Mouse (Mus musculus): ENCODE results near the gene Cox6b2.
A peak's percentile ranks its signal among the peaks of the same experiment; 100 is the strongest.

DNA sequence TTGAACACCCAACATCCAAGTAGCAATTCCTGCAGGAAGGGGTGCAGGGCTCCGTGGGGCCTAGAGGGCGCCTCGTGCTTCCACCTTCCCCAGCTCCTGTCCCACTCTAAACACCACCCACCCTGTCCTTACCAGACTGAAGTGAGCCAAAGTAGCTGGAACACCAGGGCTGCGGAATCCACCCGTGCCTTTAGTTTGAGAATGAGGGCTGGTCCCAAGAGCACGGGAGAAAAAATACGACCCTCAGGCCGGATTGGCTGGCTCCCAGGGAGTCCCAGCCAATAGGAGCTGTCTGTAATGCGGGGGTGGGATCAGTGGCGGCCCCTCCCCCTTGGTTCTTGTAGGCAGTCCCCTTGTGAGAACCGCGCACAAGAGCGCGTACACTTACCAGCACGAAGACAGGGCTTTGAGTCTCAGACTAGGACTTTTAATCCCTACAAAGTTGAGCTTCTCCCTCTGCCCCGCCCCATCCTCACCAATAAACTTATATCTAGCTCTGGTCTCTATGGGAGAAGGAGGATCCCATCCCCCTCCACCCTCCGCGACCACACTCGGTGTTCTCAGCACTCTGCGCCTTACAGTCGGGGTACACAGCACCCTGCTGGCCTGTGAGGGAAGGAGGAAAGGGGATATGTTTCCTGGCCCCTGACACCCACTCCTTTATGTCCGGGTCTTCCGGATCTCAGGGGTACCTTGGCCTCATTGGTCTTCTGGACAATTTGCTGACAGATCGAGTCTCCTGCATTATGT lies at the start of gene Cox6b2:
- TF ChIP-seq POLR2A (IDR thresholded peaks at IDR 0.05; ENCODE audit: insufficient read depth, low read length) (peak; percentile 99), CTCF (IDR thresholded peaks at IDR 0.05; ENCODE audit: low read depth, low read length) (no peak)

All from ES-Bruce4 (cell line).